Mouse (Mus musculus): ENCODE measurements around the gene Tlcd1.
A peak's percentile ranks its signal among the peaks of the same experiment; 100 is the strongest.
"Not testable (repeated sequence)": the region's sequence is repeated elsewhere in the genome, so short reads cannot be mapped to it uniquely, and the experiment has no call there.

Gene Tlcd1

GRCm38 (mm10) chr11:78177903-78178858 lies 1.7 kb downstream of the Tlcd1 start:
- DNase-seq (ENCODE audit: low spot score), result peak; percentile 92

GRCm38 (mm10) chr11:78178859-78179437 lies 2.4 kb downstream of the Tlcd1 start:
- DNase-seq (ENCODE audit: low spot score), result peak; percentile 76

GRCm38 (mm10) chr11:78179438-78179999 lies 3.0 kb downstream of the Tlcd1 start:
- no peak for DNase-seq (ENCODE audit: low spot score)

- no peak for DNase-seq (ENCODE audit: low spot score)
These were observed 3.7 kb downstream of the Tlcd1 start for GRCm38 (mm10) chr11:78180081-78180761.

- no peak for DNase-seq (ENCODE audit: low spot score)
These were observed 5.4 kb downstream of the Tlcd1 start for GRCm38 (mm10) chr11:78181830-78182357.

- DNase-seq (ENCODE audit: low spot score), result no peak
These were observed 5.9 kb downstream of the Tlcd1 start for GRCm38 (mm10) chr11:78182450-78182849.

- peak; percentile 91 for DNase-seq (ENCODE audit: low spot score)
These were observed 6.7 kb downstream of the Tlcd1 start, which contains the start of gene Rpl23a for GRCm38 (mm10) chr11:78182961-78183844. TSS of gene Rpl23a (minus strand) at chr11:78183584.

- DNase-seq (ENCODE audit: low spot score), result no peak
These were observed 7.5 kb downstream of the Tlcd1 start for GRCm38 (mm10) chr11:78183884-78184514.

GRCm38 (mm10) chr11:78184702-78185101 lies 8.2 kb downstream of the Tlcd1 start:
- DNase-seq (ENCODE audit: low spot score), result not testable (repeated sequence)

- DNase-seq (ENCODE audit: low spot score), result peak; percentile 86
These were observed 12.1 kb downstream of the Tlcd1 start, which contains the start of gene Rab34 for GRCm38 (mm10) chr11:78188331-78189233. TSS of gene Rab34 (plus strand) at chr11:78188430.

GRCm38 (mm10) chr11:78189234-78190040 lies 12.9 kb downstream of the Tlcd1 start:
- DNase-seq (ENCODE audit: low spot score), result peak; percentile 88

- no peak for DNase-seq (ENCODE audit: low spot score)
These were observed 13.5 kb downstream of the Tlcd1 start for GRCm38 (mm10) chr11:78190041-78190440.

GRCm38 (mm10) chr11:78193113-78193512 lies 16.6 kb downstream of the Tlcd1 start, which contains the start of gene Proca1:
TSS of gene Proca1 (plus strand) at chr11:78193392.
- no peak for DNase-seq (ENCODE audit: low spot score)

GRCm38 (mm10) chr11:78194411-78195100 lies 18.0 kb downstream of the Tlcd1 start:
- peak; percentile 81 for DNase-seq (ENCODE audit: low spot score)

GRCm38 (mm10) chr11:78195101-78195863 lies 18.8 kb downstream of the Tlcd1 start:
- no peak for DNase-seq (ENCODE audit: low spot score)

- DNase-seq (ENCODE audit: low spot score), result no peak
These were observed 25.9 kb downstream of the Tlcd1 start for GRCm38 (mm10) chr11:78202372-78202771.

GRCm38 (mm10) chr11:78204287-78204686 lies 27.8 kb downstream of the Tlcd1 start:
- no peak for DNase-seq (ENCODE audit: low spot score)
